Mouse (Mus musculus): ENCODE data around the gene Rpl36a.

Gene Rpl36a

GRCm38 (mm10) chrX:134600659-134601379 is 15.4 kb downstream of the Rpl36a start, which contains the start of the genes Gla and Hnrnph2:
Gene Gla (minus strand): TSS chrX:134601125.
Gene Hnrnph2 (plus strand): TSS chrX:134601179.
- peak; percentile 94 to 95 for DNase-seq

GRCm38 (mm10) chrX:134601380-134602120 is 16.1 kb downstream of the Rpl36a start:
- no peak for DNase-seq

GRCm38 (mm10) chrX:134609472-134609871 is 24.0 kb downstream of the Rpl36a start:
- DNase-seq: peak in 1 of 2 experiments; percentile 24

GRCm38 (mm10) chrX:134610984-134611383 is 25.5 kb downstream of the Rpl36a start:
- no peak for DNase-seq

GRCm38 (mm10) chrX:134612285-134612959 is 27.0 kb downstream of the Rpl36a start:
- DNase-seq: peak; percentile 19 to 20

- DNase-seq: peak in 1 of 2 experiments; percentile 17
Observed at GRCm38 (mm10) chrX:134614306-134614705, 28.9 kb downstream of the Rpl36a start.

GRCm38 (mm10) chrX:134619695-134620094 is 34.2 kb downstream of the Rpl36a start:
- DNase-seq: no peak

- no peak for DNase-seq
Observed at GRCm38 (mm10) chrX:134620254-134620865, 34.9 kb downstream of the Rpl36a start.

GRCm38 (mm10) chrX:134621685-134622084 is 36.2 kb downstream of the Rpl36a start:
- no peak for DNase-seq

GRCm38 (mm10) chrX:134623350-134623749 is 37.9 kb downstream of the Rpl36a start:
- DNase-seq: no peak

- no peak for DNase-seq
Observed at GRCm38 (mm10) chrX:134628200-134628599, 42.7 kb downstream of the Rpl36a start.

GRCm38 (mm10) chrX:134632710-134633109 is 47.3 kb downstream of the Rpl36a start:
- no peak for DNase-seq

GRCm38 (mm10) chrX:134635111-134635510 is 49.7 kb downstream of the Rpl36a start:
- DNase-seq: no peak

- DNase-seq: no peak
Observed at GRCm38 (mm10) chrX:134635860-134636259, 50.4 kb downstream of the Rpl36a start.
